26 mouse cellular contexts compared by ENCODE assay signal in the genomic region with DNA sequence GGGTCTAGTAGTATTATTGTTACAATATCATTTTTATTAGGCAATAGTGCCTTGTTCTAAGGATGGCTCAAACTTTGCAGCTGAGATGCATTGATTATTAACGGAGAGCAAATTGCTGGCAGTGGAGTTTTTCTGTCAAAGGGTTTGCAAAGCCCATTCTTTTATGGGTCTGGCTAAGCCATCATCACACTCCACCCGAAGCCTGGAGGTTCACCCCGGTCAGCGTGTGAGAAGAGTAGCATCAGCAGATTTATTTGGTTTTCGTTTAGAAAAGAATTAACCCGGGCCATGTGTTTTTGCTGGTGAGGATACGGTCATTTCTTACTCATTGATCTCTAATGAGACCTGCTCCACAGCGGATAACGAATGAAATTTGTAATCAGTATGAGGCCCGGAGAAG.
"Had no signal": no experiment of that assay in that cellular context is flagged by ENCODE, and none has a peak within 500 bp of the region (broad histone marks: within the 10 kb centered on the region; RNA-seq: fewer than 3 reads in every experiment).

No protein-coding gene starts in this region.

- H3K4me3 ChIP-seq: gastrocnemius, adult 2 months; heart, adult 2 months; heart, embryonic 13.5 days; heart, embryonic 15.5 days; hindbrain, embryonic 10.5 days; hindbrain, embryonic 12.5 days; intestine, embryonic 15.5 days; layer of hippocampus, adult 2 months; left cerebral cortex, adult 2 months; limb, embryonic 10.5 days; limb, embryonic 12.5 days; liver, embryonic 13.5 days; liver, embryonic 15.5 days had no signal

- H3K27ac ChIP-seq: gastrocnemius, adult 2 months; heart, adult 2 months; heart, embryonic 13.5 days; heart, embryonic 15.5 days; hindbrain, embryonic 10.5 days; hindbrain, embryonic 12.5 days; hindbrain, embryonic 14.5 days; intestine, embryonic 15.5 days; kidney, postnatal 0 days; layer of hippocampus, adult 2 months; left cerebral cortex, adult 2 months; limb, embryonic 10.5 days; limb, embryonic 12.5 days; liver, embryonic 13.5 days; liver, embryonic 15.5 days had no signal

- DNase-seq: gastrocnemius, adult 2 months; gastrocnemius, postnatal 10 days; gastrocnemius, postnatal 25 days; heart, adult 2 months; heart, postnatal 4 days; liver; liver, embryonic 13.5 days; liver, postnatal 0 days had no signal

- H3K4me1 ChIP-seq: heart, embryonic 13.5 days; heart, embryonic 15.5 days; hindbrain, embryonic 10.5 days; intestine, embryonic 15.5 days; liver, embryonic 13.5 days; liver, embryonic 15.5 days had no signal

- H3K4me2 ChIP-seq: heart, embryonic 11.5 days; heart, embryonic 13.5 days; heart, embryonic 15.5 days; hindbrain, embryonic 12.5 days; hindbrain, embryonic 14.5 days; intestine, embryonic 15.5 days; limb, embryonic 12.5 days; liver, embryonic 11.5 days; liver, embryonic 13.5 days; liver, embryonic 15.5 days had no signal

- H3K9me3 ChIP-seq: heart, embryonic 13.5 days; heart, embryonic 15.5 days; hindbrain, embryonic 10.5 days; hindbrain, embryonic 12.5 days; intestine, embryonic 15.5 days; limb, embryonic 10.5 days; limb, embryonic 12.5 days; liver, embryonic 13.5 days; liver, embryonic 15.5 days had no signal

- H3K27me3 ChIP-seq: heart, embryonic 13.5 days; heart, embryonic 15.5 days; hindbrain, embryonic 12.5 days; intestine, embryonic 15.5 days; liver, embryonic 13.5 days; liver, embryonic 15.5 days had no signal

- ATAC-seq: forebrain, embryonic 16.5 days; hindbrain, embryonic 16.5 days; inflammation-experienced regulatory T-cells, adult 6 months; intestine, embryonic 15.5 days; intestine, postnatal 0 days; liver, postnatal 0 days had no signal

- H3K36me3 ChIP-seq: heart, embryonic 13.5 days; heart, embryonic 15.5 days; hindbrain, embryonic 10.5 days; hindbrain, embryonic 12.5 days; intestine, embryonic 15.5 days; limb, embryonic 10.5 days; limb, embryonic 12.5 days; liver, embryonic 13.5 days; liver, embryonic 15.5 days had no signal

- H3K9ac ChIP-seq: heart, embryonic 13.5 days; heart, embryonic 15.5 days; hindbrain, embryonic 12.5 days; hindbrain, embryonic 14.5 days; intestine, embryonic 15.5 days; limb, embryonic 12.5 days; liver, embryonic 13.5 days; liver, embryonic 15.5 days; liver, postnatal 0 days had no signal
